Mouse (Mus musculus) embryonic facial prominence, embryonic 11.5 days (tissue): ENCODE measurements around the gene Cst3. TPM values are rescaled to one million over a fixed set of nuclear protein-coding genes. Genes with fewer than 3 reads are reported as not detected.

Experiments used
- ATAC-seq: fragments of 200-750 bp; cut with Nextera tagmentation; replicated peaks from 2 replicates; pipeline ENCODE4 v1.8.0; 2017; ENCODE audit warnings: low read depth; ENCODE audit not compliant: insufficient number of reproducible peaks, low FRiP score, low TSS enrichment
- DNase-seq: peaks from one replicate; pipeline ENCODE4 v3.0.0-alpha.2; 2015; ENCODE audit warnings: low spot score
- H3K27ac ChIP-seq: fragments of 300-500 bp; sonication (generic); replicated peaks from 2 replicates; pipeline ENCODE4 v1.5.1; 2014; ENCODE audit warnings: mild to moderate bottlenecking, low read depth, low read length, control low read depth
- H3K27me3 ChIP-seq: fragments of 300-500 bp; sonication (generic); 2 replicates; pipeline ENCODE4 v1.6.1; 2014; ENCODE audit warnings: mild to moderate bottlenecking, low read length, moderate library complexity, mixed read lengths; ENCODE audit not compliant: control insufficient read depth, insufficient read depth
- H3K36me3 ChIP-seq: fragments of 300-500 bp; sonication (generic); replicated peaks from 2 replicates; pipeline ENCODE4 v1.6.1; 2014; ENCODE audit warnings: low read depth, mild to moderate bottlenecking, low read length, moderate library complexity, mixed read lengths; ENCODE audit not compliant: control insufficient read depth, insufficient read depth
- H3K4me1 ChIP-seq: fragments of 300-500 bp; sonication (generic); 2 replicates; pipeline ENCODE4 v1.6.1; 2014; ENCODE audit warnings: low read length, mixed read lengths; ENCODE audit not compliant: control insufficient read depth, insufficient read depth
- H3K4me2 ChIP-seq: fragments of 300-500 bp; sonication (generic); 2 replicates; pipeline ENCODE4 v1.6.1; 2014; ENCODE audit warnings: low read depth, mild to moderate bottlenecking, control low read depth, low read length, moderate library complexity
- H3K4me3 ChIP-seq: fragments of 300-500 bp; sonication (generic); 2 replicates; pipeline ENCODE4 v1.5.1; 2014; ENCODE audit warnings: low read depth, low read length, control low read depth
- H3K9ac ChIP-seq: fragments of 300-500 bp; sonication (generic); replicated peaks from 2 replicates; pipeline ENCODE4 v1.6.1; 2014; ENCODE audit warnings: mild to moderate bottlenecking, control low read depth, low read length
- H3K9me3 ChIP-seq: fragments of 300-500 bp; sonication (generic); replicated peaks from 2 replicates; pipeline ENCODE4 v1.6.1; 2016; ENCODE audit warnings: mild to moderate bottlenecking, low read length, inconsistent platforms, mixed read lengths; ENCODE audit not compliant: control insufficient read depth
- WGBS: fragments of 180-500 bp; shearing (Covaris S2); extraction: QIAGEN DNeasy Blood & Tissue Kit; methylation state at CpG from one replicate; pipeline ENCODE4 v1.1.7; 2014; 5-methylcytosine and 5-hydroxymethylcytosine counted together
- polyA plus RNA-seq: library from polyadenylated mRNA; unstranded; fragments of >200 nt; fragmentation: Nextera tagmentation; extraction: Ambion mirVana; gene quantifications from 2 replicates; pipeline ENCODE4 v1.2.1, GENCODE M21; 2014

The Cst3 gene
- polyA plus RNA-seq, 1 experiment from 2014 or later = 315 TPM

- 79% methylated on average over 1 of the region's 1 CpGs for WGBS
- no peaks in the 10 kb centered on the region for H3K27me3 ChIP-seq
Measured at GRCm38 (mm10) chr2:148868959-148869358, 6.5 kb downstream of the Cst3 start.

DNA sequence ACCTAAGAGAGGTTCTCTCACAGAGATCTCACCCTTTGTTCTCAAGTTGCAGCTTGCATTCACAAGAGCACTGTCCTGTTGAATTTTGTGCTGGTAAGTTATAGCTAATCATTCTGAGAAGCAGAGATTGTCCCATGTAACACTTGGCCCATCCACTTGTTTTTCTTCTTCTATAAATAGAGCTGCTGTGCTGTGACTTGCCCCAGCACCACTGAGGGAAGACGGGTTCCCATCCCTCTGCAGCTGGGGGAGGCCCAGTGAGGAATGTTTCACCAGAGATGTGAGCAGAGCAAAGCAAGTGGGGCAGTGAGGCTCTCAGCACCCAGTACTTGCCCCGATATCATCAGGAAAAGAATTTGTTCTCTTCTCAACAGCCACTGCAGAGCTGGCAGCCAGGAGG is 10.5 kb downstream of the Cst3 start, which contains the start of gene 9230104L09Rik:
Gene 9230104L09Rik (minus strand): TSS at position 73 of the 400 bp plus-strand sequence.
- Histone ChIP-seq H3K4me3 (no peak within 1 kb of the TSS), H3K9ac (no peak within 1 kb of the TSS), H3K27ac (no peak within 1 kb of the TSS), H3K27me3 (no peaks in the 10 kb centered on the region), H3K4me1 (no peaks in the 10 kb centered on the region), H3K4me2 (no peak within 1 kb of the TSS), H3K9me3 (no peaks in the 10 kb centered on the region), H3K36me3 (no peaks in the 10 kb centered on the region)
- ATAC-seq (no peak), DNase-seq (no peak)
- 53% methylated on average over 2 of the region's 2 CpGs for WGBS

More at GRCm38 (mm10) chr2:148868959-148869358, 6.5 kb downstream of the Cst3 start:
- DNase-seq (no peak), ATAC-seq (no peak)
- Histone ChIP-seq H3K36me3 (no peaks in the 10 kb centered on the region; the same call in 1 of the 2 replicates), H3K4me2 (no peak overlapping the region), H3K9ac (no peak overlapping the region), H3K27ac (no peak overlapping the region), H3K9me3 (no peaks in the 10 kb centered on the region), H3K4me1 (peaks cover 3% of the 10 kb centered on the region), H3K4me3 (no peak overlapping the region)

- Histone ChIP-seq H3K4me3 (no peak overlapping the region), H3K4me1 (no peaks in the 10 kb centered on the region), H3K27ac (no peak overlapping the region), H3K9me3 (no peaks in the 10 kb centered on the region), H3K36me3 (no peaks in the 10 kb centered on the region), H3K4me2 (no peak overlapping the region), H3K27me3 (no peaks in the 10 kb centered on the region), H3K9ac (no peak overlapping the region)
- no peak for DNase-seq
- no peak for ATAC-seq
Measured at GRCm38 (mm10) chr2:148861693-148862092, 13.8 kb downstream of the Cst3 start.

DNA sequence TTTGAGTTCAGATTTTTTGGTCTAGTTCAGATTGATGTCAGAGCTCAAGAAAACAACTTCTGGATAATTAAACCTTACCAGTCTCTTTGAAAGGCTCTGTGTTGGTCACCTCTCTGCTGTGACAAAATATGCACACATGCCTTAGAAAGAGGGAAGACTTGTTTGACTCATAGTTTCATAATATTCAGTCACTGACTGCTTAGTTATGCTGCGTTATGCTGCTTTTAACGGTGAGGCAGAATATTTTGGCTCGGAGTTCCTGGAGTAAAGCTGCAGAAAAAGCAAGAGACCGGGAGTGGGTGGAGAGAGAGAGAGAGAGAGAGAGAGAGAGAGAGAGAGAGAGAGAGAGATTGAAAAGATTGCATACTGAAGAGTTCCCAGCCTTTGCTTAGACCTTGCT is 14.5 kb downstream of the Cst3 start:
- Histone ChIP-seq H3K4me3 (no peak overlapping the region), H3K9me3 (no peaks in the 10 kb centered on the region), H3K27me3 (no peaks in the 10 kb centered on the region), H3K36me3 (no peaks in the 10 kb centered on the region), H3K4me1 (no peaks in the 10 kb centered on the region), H3K27ac (no peak overlapping the region), H3K9ac (no peak overlapping the region), H3K4me2 (no peak overlapping the region)
- WGBS = 90% methylated on average over 4 of the region's 4 CpGs
- ATAC-seq (no peak), DNase-seq (no peak)

DNA sequence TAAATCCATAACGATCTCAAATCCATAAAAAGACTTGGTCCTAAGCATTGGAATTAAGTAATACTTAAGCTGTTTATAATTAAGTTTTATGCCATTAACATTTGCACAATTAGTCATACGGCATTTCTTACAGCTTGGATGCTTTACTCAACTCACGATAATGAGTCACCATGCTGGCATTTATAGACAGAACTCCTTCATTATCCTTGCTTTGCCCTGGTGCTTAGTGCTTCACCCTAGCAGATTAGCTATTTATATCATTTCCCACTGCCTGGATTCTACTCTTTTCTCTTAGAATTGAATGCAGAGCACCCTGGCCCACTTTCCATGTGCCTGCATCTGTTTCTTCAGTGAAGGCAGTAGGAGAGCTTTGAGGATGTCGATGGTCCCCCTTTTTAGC is 18.0 kb downstream of the Cst3 start:
- H3K27me3 ChIP-seq = no peaks in the 10 kb centered on the region
- H3K36me3 ChIP-seq = no peaks in the 10 kb centered on the region
- H3K27ac ChIP-seq = no peak overlapping the region
- DNase-seq = no peak
- H3K9ac ChIP-seq = no peak overlapping the region
- no peaks in the 10 kb centered on the region for H3K9me3 ChIP-seq
- no peak overlapping the region for H3K4me2 ChIP-seq
- ATAC-seq = no peak
- H3K4me3 ChIP-seq = no peak overlapping the region
- no peaks in the 10 kb centered on the region for H3K4me1 ChIP-seq
- WGBS = 80% methylated on average over 4 of the region's 4 CpGs

DNA sequence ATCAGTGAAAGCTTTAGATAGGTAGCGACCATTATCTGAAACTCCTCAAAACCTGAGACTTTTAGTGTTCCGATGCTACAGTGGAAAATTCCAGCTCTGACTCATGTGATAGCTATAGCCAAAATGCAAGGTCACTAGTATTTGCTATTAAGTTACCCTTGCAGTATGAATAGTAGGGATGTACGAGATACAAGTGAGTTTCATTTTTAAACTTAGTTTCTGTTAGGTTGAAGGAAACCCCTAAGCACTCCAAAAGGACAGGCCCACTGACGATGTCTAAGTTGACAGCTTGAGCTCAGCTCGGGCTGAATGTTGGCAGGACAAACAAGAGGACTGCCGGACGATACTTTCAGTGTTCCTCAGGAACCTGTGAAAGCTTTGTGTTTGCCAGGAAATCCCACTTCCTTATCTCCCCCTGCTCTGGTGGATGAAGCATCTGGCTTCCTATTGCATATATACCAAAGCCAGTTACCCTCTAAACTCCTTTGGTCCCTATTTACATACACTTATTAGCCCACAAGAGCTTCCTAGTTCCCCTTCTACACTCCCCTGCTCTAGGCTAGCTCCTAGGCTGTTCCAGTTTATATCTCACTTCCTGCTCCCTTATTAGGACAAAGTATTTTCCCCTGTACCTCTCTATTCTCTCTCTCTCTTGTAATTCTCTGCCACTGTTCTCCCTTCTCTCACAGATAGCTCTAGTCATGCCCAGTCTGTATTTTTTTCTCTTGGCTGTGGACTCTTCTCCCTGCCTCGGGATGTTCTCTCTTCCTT is 18.7 kb downstream of the Cst3 start:
- DNase-seq (no peak), ATAC-seq (no peak)
- Histone ChIP-seq H3K4me1 (no peaks in the 10 kb centered on the region), H3K36me3 (no peaks in the 10 kb centered on the region), H3K27ac (no peak overlapping the region), H3K9ac (no peak overlapping the region), H3K27me3 (no peaks in the 10 kb centered on the region), H3K9me3 (no peaks in the 10 kb centered on the region), H3K4me3 (no peak overlapping the region), H3K4me2 (no peak overlapping the region)
- 78% methylated on average over 8 of the region's 8 CpGs for WGBS

GRCm38 (mm10) chr2:148851116-148851906 is 24.2 kb downstream of the Cst3 start:
- Histone ChIP-seq H3K9me3 (no peaks in the 10 kb centered on the region), H3K4me2 (no peak overlapping the region), H3K9ac (no peak overlapping the region), H3K4me3 (no peak overlapping the region), H3K4me1 (no peaks in the 10 kb centered on the region), H3K36me3 (no peaks in the 10 kb centered on the region), H3K27ac (no peak overlapping the region), H3K27me3 (no peaks in the 10 kb centered on the region)
- DNase-seq (peak; percentile 73), ATAC-seq (peak; percentile 72; the same call in 1 of the 2 replicates)
- WGBS = 48% methylated on average over 8 of the region's 8 CpGs

DNA sequence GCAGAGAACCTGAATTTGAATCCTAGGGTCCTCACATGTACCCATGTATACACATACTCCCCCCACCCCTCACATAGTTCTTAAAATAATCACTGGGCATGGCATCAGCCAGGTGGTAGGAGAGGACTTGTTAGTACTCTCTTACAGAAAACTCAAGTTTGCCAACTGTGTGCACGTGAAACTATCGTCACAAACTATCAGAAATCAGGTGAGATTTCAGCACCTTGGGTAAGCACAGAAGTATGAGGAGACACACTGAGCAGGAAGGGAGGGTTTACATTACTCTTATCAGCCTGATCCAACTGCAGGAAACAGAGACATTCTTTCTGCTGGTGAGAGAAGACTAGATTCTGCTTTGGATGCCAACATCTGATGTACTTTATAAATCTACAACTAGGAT is 36.3 kb downstream of the Cst3 start:
- Histone ChIP-seq H3K36me3 (no peaks in the 10 kb centered on the region), H3K9me3 (no peaks in the 10 kb centered on the region), H3K27me3 (no peaks in the 10 kb centered on the region), H3K4me3 (no peak overlapping the region), H3K4me1 (no peaks in the 10 kb centered on the region), H3K9ac (no peak overlapping the region), H3K4me2 (no peak overlapping the region), H3K27ac (no peak overlapping the region)
- WGBS = 85% methylated on average over 2 of the region's 2 CpGs
- no peak for DNase-seq
- ATAC-seq = no peak
